Mouse (Mus musculus) spleen, adult 2 months (tissue): ENCODE data around the gene Cetn3. TPM values are rescaled to one million over a fixed set of nuclear protein-coding genes. Genes with fewer than 3 reads are reported as not detected.

ENCODE experiments used
- DNase-seq, 2 experiments: peaks; one replicate each; pipeline versions ENCODE4 v3.0.0 to v3.0.0-alpha.2; 2012 to 2021; ENCODE audit warnings: low spot score in 2 of 2, low read depth in 1 of 2
- H3K27ac ChIP-seq: fragments of 200-500 bp; 2 replicates; pipeline ENCODE4 v1.5.1; 2012; ENCODE audit warnings: low read length, inconsistent platforms; ENCODE audit not compliant: insufficient read depth
- H3K27me3 ChIP-seq: fragments of 200-500 bp; 2 replicates; pipeline ENCODE4 v1.6.1; 2012; ENCODE audit warnings: mild to moderate bottlenecking, moderate library complexity, low read length, inconsistent platforms; ENCODE audit not compliant: control insufficient read depth, insufficient read depth
- H3K36me3 ChIP-seq: fragments of 200-500 bp; 2 replicates; pipeline ENCODE4 v1.6.1; 2012; ENCODE audit warnings: mild to moderate bottlenecking, low read length, inconsistent platforms; ENCODE audit not compliant: control insufficient read depth, insufficient read depth
- H3K4me1 ChIP-seq: fragments of 200-500 bp; 2 replicates; pipeline ENCODE4 v1.6.1; 2011; ENCODE audit warnings: inconsistent platforms; ENCODE audit not compliant: control insufficient read depth, insufficient read depth, insufficient read length
- H3K4me3 ChIP-seq: fragments of 200-500 bp; 2 replicates; pipeline ENCODE4 v1.5.1; 2011; ENCODE audit warnings: mild to moderate bottlenecking, inconsistent platforms; ENCODE audit not compliant: insufficient read depth, insufficient read length; ENCODE audit errors: extremely low read depth
- CTCF ChIP-seq: fragments of 200-500 bp; IDR thresholded peaks from 2 replicates; pipeline ENCODE4 v1.5.1; 2011; ENCODE audit warnings: mild to moderate bottlenecking, inconsistent platforms; ENCODE audit not compliant: insufficient read depth, insufficient read length, insufficient replicate concordance; ENCODE audit errors: extremely low read depth
- POLR2A ChIP-seq: fragments of 200-500 bp; IDR thresholded peaks from 2 replicates; pipeline ENCODE4 v1.6.1; 2011; ENCODE audit warnings: low read depth, low read length, inconsistent platforms
- WGBS: fragments of 180-500 bp; shearing (Covaris S2); methylation state at CpG from one replicate; pipeline ENCODE4 v1.1.7; 2018; 5-methylcytosine and 5-hydroxymethylcytosine counted together
- polyA plus RNA-seq: library from polyadenylated mRNA; depleted of rRNA; stranded (reverse); fragments of >200 nt; gene quantifications from 2 replicates; pipeline ENCODE4 v1.2.3, GENCODE M21; 2012

The Cetn3 gene
- polyA plus RNA-seq, 1 experiment, result 1.2 TPM

GRCm38 (mm10) chr13:81803713-81804112 is 20.8 kb downstream of the Cetn3 start:
- Histone ChIP-seq H3K27ac (no peak overlapping the region), H3K36me3 (no peaks in the 10 kb centered on the region), H3K4me1 (no peaks in the 10 kb centered on the region), H3K27me3 (no peaks in the 10 kb centered on the region), H3K4me3 (no peak overlapping the region)
- 83% methylated on average over 4 of the region's 4 CpGs for WGBS
- TF ChIP-seq CTCF, result no peak
- TF ChIP-seq POLR2A, result no peak
- no peak for DNase-seq

GRCm38 (mm10) chr13:81822750-81823149 is 39.9 kb downstream of the Cetn3 start:
- Histone ChIP-seq H3K36me3 (no peaks in the 10 kb centered on the region), H3K27ac (no peak overlapping the region), H3K4me3 (no peak overlapping the region), H3K4me1 (no peaks in the 10 kb centered on the region), H3K27me3 (no peaks in the 10 kb centered on the region)
- no peak for DNase-seq
- TF ChIP-seq CTCF (no peak), POLR2A (no peak)

GRCm38 (mm10) chr13:81824576-81825330 is 41.9 kb downstream of the Cetn3 start:
- no peak for DNase-seq
- Histone ChIP-seq H3K27me3 (no peaks in the 10 kb centered on the region), H3K4me3 (no peak overlapping the region), H3K4me1 (no peaks in the 10 kb centered on the region), H3K36me3 (no peaks in the 10 kb centered on the region), H3K27ac (no peak overlapping the region)
- TF ChIP-seq CTCF, result no peak
- TF ChIP-seq POLR2A, result no peak
- 71% methylated on average over 11 of the region's 11 CpGs for WGBS

GRCm38 (mm10) chr13:81828486-81828885 is 45.6 kb downstream of the Cetn3 start:
- DNase-seq, result no peak
- H3K27me3 ChIP-seq, result no peaks in the 10 kb centered on the region
- no peaks in the 10 kb centered on the region for H3K4me1 ChIP-seq
- no peak overlapping the region for H3K4me3 ChIP-seq
- H3K27ac ChIP-seq, result no peak overlapping the region
- TF ChIP-seq CTCF (no peak), POLR2A (no peak)
- WGBS, result 84% methylated on average over 6 of the region's 6 CpGs
- H3K36me3 ChIP-seq, result no peaks in the 10 kb centered on the region

- H3K27me3 ChIP-seq, result no peaks in the 10 kb centered on the region
- H3K4me1 ChIP-seq, result no peaks in the 10 kb centered on the region
- no peak for DNase-seq
- TF ChIP-seq CTCF, result no peak
- no peak for TF ChIP-seq POLR2A
- WGBS, result 89% methylated on average over 7 of the region's 7 CpGs
- H3K27ac ChIP-seq, result no peak overlapping the region
- no peak overlapping the region for H3K4me3 ChIP-seq
- no peaks in the 10 kb centered on the region for H3K36me3 ChIP-seq
These were observed 49.0 kb downstream of the Cetn3 start for GRCm38 (mm10) chr13:81831838-81832237.

- Histone ChIP-seq H3K27me3 (no peaks in the 10 kb centered on the region), H3K36me3 (no peaks in the 10 kb centered on the region), H3K4me1 (no peaks in the 10 kb centered on the region), H3K4me3 (no peak overlapping the region), H3K27ac (no peak overlapping the region)
- 74% methylated on average over 9 of the region's 9 CpGs for WGBS
- TF ChIP-seq CTCF (no peak), POLR2A (no peak)
- no peak for DNase-seq
These were observed 53.7 kb downstream of the Cetn3 start for GRCm38 (mm10) chr13:81836386-81837177.

GRCm38 (mm10) chr13:81838016-81838415 is 55.1 kb downstream of the Cetn3 start:
- no peak overlapping the region for H3K4me3 ChIP-seq
- DNase-seq, result no peak
- no peak for TF ChIP-seq CTCF
- TF ChIP-seq POLR2A, result no peak
- 91% methylated on average over 5 of the region's 5 CpGs for WGBS
- no peak overlapping the region for H3K27ac ChIP-seq
- H3K4me1 ChIP-seq, result no peaks in the 10 kb centered on the region
- no peaks in the 10 kb centered on the region for H3K27me3 ChIP-seq
- H3K36me3 ChIP-seq, result no peaks in the 10 kb centered on the region
